Mouse (Mus musculus) right cerebral cortex, postnatal 14 days (tissue): ENCODE results near the gene Mcrip1.
"Not testable (repeated sequence)": the region's sequence is repeated elsewhere in the genome, so short reads cannot be mapped to it uniquely, and the experiment has no call there.

Experiments
- DNase-seq: peaks from one replicate; pipeline ENCODE4 v3.0.0; 2022

The Mcrip1 gene

DNA sequence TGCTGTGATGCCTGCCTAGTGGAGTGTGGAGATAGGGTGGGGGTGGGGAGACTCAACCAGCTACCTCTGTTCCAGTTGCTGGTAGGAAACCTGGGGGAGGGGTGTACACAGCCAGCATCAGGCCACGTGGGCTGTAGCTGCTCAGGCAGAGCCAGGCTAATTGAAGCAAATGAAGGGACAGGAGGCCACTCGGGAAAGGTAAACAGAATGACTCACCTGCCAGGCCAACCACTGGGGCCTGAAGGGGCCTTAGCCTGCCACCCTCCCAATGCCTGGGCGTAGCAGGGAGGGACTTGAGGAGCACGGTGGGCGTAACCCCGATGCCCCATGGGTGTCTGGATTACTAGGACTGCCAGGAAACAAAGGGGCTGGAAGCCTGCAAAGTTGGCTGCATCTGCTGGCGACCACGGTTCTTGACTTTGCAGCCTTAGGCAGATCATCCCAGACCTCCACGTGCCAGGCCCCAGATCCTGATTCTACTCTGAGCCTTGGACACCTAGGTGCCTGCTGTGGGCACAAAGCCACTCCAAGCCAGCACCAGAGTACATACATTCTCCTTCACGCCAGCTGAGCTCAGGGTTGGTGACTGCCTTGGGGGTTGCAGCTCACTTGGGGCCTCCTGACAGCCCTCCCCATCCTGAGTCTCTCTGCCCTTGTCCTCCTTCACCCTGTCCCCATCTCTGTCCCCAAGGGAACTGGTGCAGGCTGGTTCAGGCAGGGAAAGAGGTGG lies 10.1 kb downstream of the Mcrip1 start:
- no peak for DNase-seq

DNA sequence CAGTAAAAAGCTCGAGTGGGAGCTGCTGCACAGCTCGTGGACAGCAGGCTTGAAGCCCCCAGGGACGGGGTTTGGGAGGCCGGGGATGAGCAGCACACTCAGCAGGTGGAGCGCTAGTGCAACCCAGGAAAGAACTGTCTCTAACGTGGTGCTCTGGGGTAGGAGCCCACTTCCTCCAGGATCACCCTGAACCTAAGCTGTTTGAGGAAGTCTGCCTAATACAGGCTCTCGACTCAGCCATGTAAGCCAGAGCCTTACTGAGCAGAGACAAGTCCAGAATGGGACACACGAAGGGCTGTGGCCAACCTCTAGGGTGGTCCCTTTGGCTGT lies 10.6 kb downstream of the Mcrip1 start:
- DNase-seq, result no peak

- DNase-seq, result no peak
Measured at GRCm38 (mm10) chr11:120538485-120538884, 11.0 kb downstream of the Mcrip1 start.

GRCm38 (mm10) chr11:120535804-120536203 lies 13.7 kb downstream of the Mcrip1 start:
- no peak for DNase-seq

DNA sequence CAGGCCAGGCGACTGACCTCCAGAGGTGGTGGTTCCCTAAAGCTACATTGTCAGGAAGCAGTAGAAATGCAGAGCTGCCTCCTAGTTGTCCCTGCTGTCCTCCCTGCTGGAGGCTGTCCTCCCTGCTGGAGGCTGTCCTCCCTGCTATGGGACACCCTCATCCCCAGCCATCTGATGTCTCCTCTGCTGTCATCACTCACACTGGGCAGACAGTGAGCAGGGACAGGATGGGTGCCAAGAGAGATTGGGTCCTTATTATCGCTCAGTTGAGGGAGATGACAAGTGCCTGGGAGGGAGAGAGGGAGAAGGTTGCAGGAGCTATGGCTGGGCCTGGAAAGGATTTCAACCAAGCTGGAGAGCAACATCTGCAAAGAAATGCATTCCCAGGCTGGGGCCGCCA lies 14.4 kb downstream of the Mcrip1 start:
- no peak for DNase-seq

- DNase-seq, result no peak
Measured at GRCm38 (mm10) chr11:120534093-120534492, 15.4 kb downstream of the Mcrip1 start.

DNA sequence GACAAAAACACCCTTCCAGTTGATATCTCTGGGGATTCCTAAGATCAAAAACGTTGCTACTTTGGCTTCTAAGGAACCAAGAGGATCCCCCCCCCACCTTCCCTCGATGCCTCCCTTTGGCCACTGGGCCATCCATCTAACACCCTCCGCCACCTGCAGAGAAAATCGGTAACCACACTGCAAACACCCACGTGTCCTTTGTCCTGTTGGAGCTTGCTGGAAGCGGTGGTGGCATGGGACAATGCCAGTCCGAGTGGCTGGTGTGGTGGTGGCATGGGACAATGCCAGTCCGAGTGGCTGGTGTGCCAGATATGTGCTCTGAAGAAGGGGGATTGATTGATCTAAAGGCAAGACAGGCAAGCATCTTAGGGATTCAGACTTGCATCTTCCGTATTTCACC lies 17.9 kb downstream of the Mcrip1 start:
- no peak for DNase-seq

DNA sequence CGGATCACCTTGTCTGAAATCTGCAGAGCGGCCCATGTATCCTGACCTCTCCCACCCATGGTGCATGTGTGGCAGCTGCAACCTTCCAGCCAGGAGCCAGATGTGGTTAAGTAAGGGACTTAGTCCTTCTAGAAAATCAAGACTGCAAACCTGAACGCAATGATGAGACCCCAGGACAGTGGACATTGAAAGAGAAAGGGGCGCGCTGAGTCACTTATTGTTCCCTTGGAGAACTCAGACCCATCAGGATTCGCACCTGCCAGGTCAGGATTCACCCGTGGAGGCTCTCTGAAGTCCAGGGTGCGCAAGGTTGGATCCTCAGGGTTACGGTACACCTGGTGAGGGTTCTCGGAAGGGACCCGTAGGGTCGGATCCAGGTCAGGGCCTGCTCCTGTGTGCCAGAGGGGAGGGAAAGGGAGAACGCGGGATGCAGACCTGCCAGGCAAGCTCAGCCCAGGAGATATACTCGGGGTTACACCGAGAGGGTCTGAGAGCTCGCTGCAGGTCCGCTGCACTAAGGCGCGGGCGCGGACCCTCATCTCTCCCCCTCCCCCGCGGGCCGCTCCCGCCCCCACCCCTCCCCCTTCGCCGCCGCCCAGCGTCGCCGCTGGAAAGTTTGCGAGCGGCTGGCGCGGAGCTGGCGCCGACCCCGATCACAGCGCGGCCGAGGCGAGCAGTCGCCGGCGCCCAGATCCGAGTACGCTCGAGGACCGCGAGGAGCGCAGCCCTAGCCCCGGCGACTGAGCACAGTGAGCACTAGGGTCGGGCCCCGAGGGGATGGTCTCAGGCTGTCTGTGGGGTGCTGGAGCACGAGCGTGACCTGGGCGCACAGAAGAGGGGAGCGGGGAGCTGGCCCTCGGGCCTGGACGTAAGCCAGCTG lies 19.2 kb downstream of the Mcrip1 start, which contains the start of gene Gcgr:
TSS of gene Gcgr (plus strand) at position 615 of the 880 bp plus-strand sequence.
- no peak for DNase-seq

- no peak for DNase-seq
Measured at GRCm38 (mm10) chr11:120528903-120529302, 20.6 kb downstream of the Mcrip1 start.

DNA sequence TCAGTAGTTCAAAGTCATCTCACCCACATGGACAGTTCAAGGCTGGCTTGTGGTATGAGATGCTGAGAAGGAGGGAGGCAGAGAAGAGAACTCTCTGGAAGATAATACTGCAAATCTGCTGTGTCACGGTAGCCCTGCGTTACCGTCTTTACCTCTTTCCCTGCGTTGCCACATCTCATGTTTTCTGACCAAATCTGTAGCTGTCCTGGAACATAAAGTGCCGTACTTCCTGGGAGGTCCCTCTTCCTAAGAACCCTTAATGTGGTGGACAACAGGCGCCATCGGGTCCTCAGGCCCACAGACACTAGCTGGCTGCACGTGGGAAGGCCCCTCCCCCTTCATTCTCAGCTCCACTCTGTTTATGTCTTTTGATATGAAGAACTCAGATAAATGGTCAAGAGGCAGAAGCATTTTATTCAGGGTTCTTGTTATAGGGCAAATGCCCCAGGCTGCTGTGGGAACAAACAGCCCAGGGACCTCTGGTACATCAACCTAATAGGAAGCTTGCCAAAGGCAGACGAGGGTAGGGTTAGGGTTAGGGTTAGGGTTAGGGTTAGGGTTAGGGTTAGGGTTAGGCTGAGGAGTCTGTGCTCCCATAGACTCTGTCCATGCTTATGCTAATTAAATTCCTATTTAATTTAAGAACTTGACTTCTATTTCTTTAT lies 21.7 kb downstream of the Mcrip1 start:
- DNase-seq, result no peak

DNA sequence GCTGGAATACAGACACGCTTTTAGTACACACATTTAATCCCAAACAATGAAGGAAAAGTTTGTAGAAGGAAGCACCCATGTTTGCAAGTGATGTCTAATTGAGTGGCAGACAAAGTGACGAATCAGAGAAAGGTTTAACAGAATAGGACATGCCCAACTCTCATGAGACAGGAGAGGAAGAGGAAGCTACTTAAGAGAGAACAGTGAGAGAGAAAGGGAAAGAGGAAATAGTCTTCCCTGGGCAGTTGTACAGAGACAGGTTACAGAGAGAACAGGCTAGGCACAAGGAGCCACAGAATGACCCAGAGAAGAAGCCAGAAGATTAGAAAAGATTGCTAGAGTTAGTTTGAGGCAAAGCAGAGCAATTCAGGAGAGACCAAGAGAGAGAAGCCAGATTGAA lies 23.6 kb downstream of the Mcrip1 start:
- no peak for DNase-seq

- DNase-seq, result no peak
Measured at GRCm38 (mm10) chr11:120522581-120522980, 26.9 kb downstream of the Mcrip1 start.

DNA sequence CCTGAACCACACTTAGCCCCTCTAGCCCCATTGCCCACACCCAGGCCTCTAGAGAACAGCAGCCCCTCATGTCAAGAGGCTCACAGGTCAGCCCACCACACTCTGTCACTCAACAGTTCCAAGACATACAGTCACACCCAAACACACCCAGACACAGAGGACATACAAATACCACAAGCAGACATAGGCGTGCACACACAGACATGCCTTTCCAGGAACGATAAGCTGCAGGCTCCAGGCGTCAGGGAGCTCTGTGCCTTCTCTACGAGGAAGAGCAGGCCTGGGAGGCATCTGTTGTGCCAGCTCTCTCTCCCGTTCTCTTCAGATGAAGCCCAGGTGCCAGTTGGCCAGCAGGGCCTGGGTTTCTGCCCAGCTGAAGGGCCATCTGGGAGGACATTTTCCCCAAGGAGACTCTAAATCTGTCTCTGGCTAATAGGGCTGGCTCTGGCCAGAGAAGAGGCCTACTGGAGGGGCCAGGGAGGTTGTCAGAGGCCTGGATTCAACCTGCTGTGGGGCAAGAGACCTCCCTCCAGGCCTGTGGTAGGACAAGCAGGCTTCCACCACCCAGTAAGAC lies 28.5 kb downstream of the Mcrip1 start:
- no peak for DNase-seq

DNA sequence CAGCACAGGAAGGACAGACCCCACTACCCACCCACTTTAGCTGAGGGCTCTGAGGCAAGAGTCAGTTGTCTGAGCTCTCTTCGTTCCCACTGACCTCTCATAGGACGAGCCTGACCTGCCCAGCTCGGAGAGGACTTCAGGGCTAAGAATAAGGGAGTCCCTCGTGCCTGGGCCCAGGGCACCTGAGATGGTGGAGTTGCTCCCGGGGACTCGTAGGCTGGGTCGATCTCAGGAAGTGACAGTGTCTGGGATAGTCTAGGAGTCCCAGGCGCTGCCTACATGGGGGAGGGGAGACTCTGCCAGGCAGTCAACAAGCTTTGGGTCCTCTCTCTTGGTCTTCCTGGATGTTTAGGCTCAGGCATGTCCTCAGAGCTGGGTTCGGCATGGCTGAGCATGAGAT lies 29.0 kb downstream of the Mcrip1 start:
- DNase-seq, result no peak

GRCm38 (mm10) chr11:120519738-120520137 lies 29.8 kb downstream of the Mcrip1 start:
- DNase-seq, result no peak

DNA sequence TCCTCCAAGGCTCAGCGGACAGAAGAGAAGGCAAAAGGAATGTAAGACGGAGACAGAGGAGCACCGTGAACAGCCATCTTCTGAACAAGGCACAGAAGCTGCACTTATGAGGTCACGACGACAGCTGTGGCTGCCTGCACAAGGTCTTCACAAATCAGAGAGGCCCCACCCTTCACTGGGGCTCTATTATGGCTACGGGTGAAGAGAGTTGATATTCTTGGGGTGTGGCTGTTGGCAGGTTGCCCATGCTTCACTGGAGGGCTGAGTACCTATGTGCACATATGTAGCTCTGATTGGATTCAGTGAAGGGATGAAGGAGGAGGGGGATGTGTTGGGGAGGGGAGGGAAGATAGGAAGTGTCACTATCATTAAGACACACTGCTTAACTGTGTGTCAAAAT lies 31.0 kb downstream of the Mcrip1 start:
- DNase-seq, result no peak

DNA sequence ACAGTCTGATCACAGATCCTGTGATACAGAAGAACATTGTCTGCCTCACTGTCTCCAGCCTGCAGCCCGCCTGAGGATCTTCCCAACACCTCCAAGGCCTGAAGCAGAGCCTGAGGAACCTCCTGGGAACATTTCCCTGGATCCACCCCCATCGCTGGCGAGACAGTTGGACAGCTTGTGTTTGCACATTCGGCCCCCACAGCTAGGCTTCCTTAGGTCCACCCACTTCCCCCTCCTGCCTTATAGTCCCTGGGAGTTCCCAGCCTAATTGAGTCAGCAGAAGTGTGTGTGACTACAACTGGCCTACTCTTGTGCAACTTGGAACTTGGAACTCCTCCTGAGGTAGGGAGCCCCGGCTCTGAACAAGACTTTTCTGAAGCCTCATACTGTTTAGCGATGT lies 31.5 kb downstream of the Mcrip1 start:
- peak; percentile 61 for DNase-seq

DNA sequence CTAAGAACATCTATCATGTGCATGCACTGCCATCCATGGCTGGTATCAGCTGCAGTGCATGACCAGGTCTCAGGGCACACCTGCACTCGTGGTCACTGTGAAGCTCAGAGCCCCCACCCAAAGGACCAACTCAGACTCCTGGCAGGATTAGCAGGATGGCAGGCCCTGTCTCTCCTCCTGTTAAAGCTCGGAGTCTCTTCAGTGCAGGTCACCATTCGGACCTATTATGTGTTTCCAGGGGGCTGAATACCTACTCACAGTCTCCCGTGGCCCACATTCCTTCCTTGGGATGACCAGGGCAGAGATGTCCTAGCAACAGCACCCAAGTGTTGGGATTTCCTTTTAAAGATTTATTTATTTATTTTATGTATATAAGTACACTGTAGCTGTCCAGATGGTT lies 32.4 kb downstream of the Mcrip1 start:
- DNase-seq, result no peak

DNA sequence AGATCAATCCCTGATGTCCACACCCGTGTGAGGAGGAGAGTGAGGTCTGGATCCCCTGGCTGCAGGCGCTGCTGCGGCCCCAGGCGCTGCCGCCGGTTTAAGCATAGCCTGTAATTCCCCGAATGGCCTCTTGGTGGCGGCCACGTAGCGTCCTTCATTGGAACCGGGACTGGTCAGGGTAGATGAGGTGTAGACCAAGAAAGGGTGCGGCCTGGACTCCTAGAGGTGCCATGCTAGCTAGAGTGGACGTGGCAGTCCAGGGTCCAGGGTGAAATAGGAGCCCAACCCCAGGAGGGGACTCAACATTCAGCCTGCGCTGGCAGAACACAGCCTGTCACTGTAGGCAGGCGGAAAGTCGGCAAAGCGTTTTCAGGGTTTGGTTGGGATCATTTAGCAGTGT lies 33.9 kb downstream of the Mcrip1 start:
- peak; percentile 85 for DNase-seq

- not testable (repeated sequence) for DNase-seq
Measured at GRCm38 (mm10) chr11:120514262-120514661, 35.3 kb downstream of the Mcrip1 start.

DNA sequence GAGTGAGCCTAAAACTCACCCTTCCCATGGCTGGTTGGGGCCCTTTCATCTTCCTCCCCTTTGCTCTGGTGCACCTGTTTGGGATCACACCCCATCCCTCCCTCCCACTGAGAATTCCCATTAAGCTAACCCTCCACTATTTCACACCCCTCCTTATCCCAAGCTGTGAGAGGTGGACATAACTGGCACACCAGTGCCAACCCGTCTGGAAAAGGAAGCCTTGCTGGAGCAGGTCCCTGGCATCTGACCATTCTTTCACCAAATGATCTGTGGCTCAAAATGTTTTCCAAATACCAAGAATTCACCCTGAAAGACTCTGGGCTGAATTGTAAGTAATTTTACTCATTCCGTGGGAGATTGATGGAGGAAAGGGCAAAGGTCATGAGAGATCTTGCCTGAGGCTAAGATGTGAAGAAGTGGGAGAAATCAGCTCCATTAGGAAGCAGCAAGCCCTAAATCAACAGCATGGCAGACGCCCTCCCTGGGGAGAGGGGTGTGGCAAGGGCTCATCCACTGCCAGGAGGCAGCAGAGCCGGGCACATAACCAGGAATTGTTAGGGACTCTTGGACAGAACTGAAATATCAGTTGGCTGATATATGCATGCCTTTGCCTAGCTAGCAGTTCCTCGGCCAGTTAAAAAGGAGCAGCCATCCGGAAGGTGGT lies 36.6 kb downstream of the Mcrip1 start:
- DNase-seq, result no peak

DNA sequence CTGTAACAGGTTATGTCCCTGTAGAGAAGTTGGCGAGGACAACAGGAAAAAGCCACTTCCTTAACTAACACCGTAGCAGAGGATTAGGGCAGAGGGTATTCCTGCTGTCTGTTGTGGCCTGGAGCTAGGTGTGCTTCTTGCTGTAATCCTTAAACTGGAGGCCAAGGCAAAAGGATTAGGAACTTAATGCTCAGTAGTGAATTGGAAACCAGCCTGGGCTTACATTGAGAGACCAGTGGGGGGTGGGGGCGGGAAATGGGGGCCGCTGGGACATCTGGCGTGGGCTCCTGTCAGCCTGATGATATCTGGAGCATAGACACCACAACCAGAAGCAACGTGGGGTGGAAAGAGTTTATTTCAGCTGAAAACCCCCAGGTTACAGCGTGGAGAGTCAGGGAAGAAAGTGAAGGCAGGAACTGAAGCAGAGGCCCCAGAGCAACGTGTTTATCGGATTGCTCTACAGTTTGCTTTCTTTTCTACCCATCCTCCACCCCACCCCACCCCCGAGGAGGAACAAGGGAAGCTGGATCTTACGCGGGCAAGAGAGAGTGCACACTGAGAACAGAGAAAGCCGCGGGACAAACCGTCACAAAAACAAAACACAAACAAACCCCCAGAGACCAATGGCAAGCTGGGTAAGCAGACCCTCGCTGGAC lies 39.0 kb downstream of the Mcrip1 start:
- DNase-seq, result no peak
